Mouse (Mus musculus) bone marrow, adult 2 months (tissue): ENCODE data around the gene Gm11541.

Experiments used
- CTCF ChIP-seq: fragments of 200-500 bp; IDR thresholded peaks from 2 replicates; pipeline ENCODE4 v1.5.1; 2011; ENCODE audit warnings: low read length, control low read depth; ENCODE audit not compliant: control insufficient read depth, insufficient read depth
- POLR2A ChIP-seq: fragments of 200-500 bp; IDR thresholded peaks from 2 replicates; pipeline ENCODE4 v1.6.1; 2011; ENCODE audit warnings: low read depth, mild to moderate bottlenecking, control low read depth, low read length, borderline replicate concordance; ENCODE audit not compliant: control insufficient read depth

- no peak for TF ChIP-seq POLR2A
- TF ChIP-seq CTCF: no peak
Measured at GRCm38 (mm10) chr11:94719216-94719615, 14.9 kb upstream of the Gm11541 start.
